Mouse (Mus musculus): ENCODE measurements at regions not wholly inside any gene's neighbourhood (a gene's known extent, or its start where the extent isn't known, plus 50 kb on each side); places are given as distances from the start of the nearest gene placed in this dataset.
A peak's percentile ranks its signal among the peaks of the same experiment; 100 is the strongest.

- no peaks in the 10 kb centered on the region for H3K9me3 ChIP-seq (ENCODE audit: low read depth, low read length)
- no peaks in the 10 kb centered on the region for H3K36me3 ChIP-seq (ENCODE audit: insufficient read depth)
- 58% methylated on average over 8 of the region's 8 CpGs for WGBS
- no peaks in the 10 kb centered on the region for H3K4me1 ChIP-seq (ENCODE audit: insufficient read depth)
- no peak overlapping the region for H3K27ac ChIP-seq (ENCODE audit: low read depth)
- no peak for ATAC-seq (ENCODE audit: insufficient read depth)
- no peak overlapping the region for H3K4me2 ChIP-seq
- H3K27me3 ChIP-seq (ENCODE audit: insufficient read depth, low read length), result no peaks in the 10 kb centered on the region
- H3K9ac ChIP-seq, result no peak overlapping the region
- no peak for DNase-seq
- H3K4me3 ChIP-seq (ENCODE audit: low read depth, low read length), result no peak overlapping the region
- no peak for TF ChIP-seq CTCF (IDR thresholded peaks at IDR 0.05; ENCODE audit: low read depth)
Observed at GRCm38 (mm10) chr1:193430231-193430630, 60.1 kb upstream of the Camk1g start.

DNA sequence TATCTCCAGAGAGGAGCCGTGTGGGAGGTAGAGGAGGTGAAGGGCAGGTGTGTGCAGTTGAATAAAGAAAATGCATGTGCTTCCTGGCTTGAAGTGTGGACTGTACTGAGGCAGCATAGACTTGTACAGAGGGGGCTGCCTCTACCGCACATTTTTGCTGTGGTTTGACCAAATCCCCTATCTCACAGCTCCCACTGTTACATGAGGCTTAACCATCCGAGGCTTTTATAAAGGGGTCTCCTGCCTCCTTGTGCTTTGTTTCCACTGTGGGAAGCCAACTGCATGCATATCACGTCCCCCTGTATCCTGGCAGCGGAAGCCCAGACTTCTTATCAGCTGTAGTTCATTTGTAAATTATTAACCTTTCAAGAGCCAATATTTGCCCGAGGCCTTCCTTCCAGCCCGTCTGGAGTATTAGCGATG, 53.6 kb upstream of the Camk1g start:
- WGBS, result 18% methylated on average over 8 of the region's 8 CpGs
- H3K4me2 ChIP-seq, result peak overlapping the region; percentile 29; the same call in 1 of the 2 replicates
- peak overlapping the region; percentile 90 for H3K27ac ChIP-seq (ENCODE audit: low read depth)
- H3K36me3 ChIP-seq (ENCODE audit: insufficient read depth), result no peaks in the 10 kb centered on the region
- DNase-seq (peak; percentile 63), ATAC-seq (ENCODE audit: insufficient read depth) (peak; percentile 62)
- no peak overlapping the region for H3K4me3 ChIP-seq (ENCODE audit: low read depth, low read length)
- peaks cover 25% of the 10 kb centered on the region for H3K4me1 ChIP-seq (ENCODE audit: insufficient read depth)
- no peaks in the 10 kb centered on the region for H3K9me3 ChIP-seq (ENCODE audit: low read depth, low read length)
- no peak for TF ChIP-seq CTCF (IDR thresholded peaks at IDR 0.05; ENCODE audit: low read depth)
- H3K9ac ChIP-seq, result no peak overlapping the region; the same call in 1 of the 2 replicates
- no peaks in the 10 kb centered on the region for H3K27me3 ChIP-seq (ENCODE audit: insufficient read depth, low read length)

DNA sequence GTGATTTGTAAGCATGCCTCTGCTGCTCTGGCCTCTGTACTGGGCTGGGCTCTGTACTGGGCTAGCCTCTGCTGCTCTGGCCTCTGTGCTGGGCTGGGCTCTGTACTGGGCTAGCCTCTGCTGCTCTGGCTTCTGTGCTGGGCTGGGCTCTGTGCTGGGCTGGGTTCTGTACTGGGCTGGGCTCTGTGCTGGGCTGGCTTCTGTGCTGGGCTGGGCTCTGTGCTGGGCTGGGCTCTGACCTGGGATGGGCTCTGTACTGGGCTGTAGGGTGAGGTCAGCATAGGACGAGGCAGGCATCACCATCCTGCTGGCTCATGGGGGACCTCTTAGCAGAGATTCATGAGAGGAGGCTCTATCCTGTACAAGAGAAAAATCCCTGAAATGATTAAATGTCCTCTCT, 52.8 kb upstream of the Camk1g start:
- H3K36me3 ChIP-seq (ENCODE audit: insufficient read depth), result no peaks in the 10 kb centered on the region
- peak; percentile 30; the same call in 1 of the 2 replicates for ATAC-seq (ENCODE audit: insufficient read depth)
- no peak overlapping the region for H3K9ac ChIP-seq
- peaks cover 31% of the 10 kb centered on the region for H3K4me1 ChIP-seq (ENCODE audit: insufficient read depth)
- no peaks in the 10 kb centered on the region for H3K27me3 ChIP-seq (ENCODE audit: insufficient read depth, low read length)
- DNase-seq, result no peak
- no peak for TF ChIP-seq CTCF (IDR thresholded peaks at IDR 0.05; ENCODE audit: low read depth)
- no peak overlapping the region for H3K4me3 ChIP-seq (ENCODE audit: low read depth, low read length)
- H3K4me2 ChIP-seq, result no peak overlapping the region
- H3K27ac ChIP-seq (ENCODE audit: low read depth), result peak overlapping the region; percentile 90
- H3K9me3 ChIP-seq (ENCODE audit: low read depth, low read length), result no peaks in the 10 kb centered on the region
- WGBS, result 46% methylated on average over 1 of the region's 1 CpGs

DNA sequence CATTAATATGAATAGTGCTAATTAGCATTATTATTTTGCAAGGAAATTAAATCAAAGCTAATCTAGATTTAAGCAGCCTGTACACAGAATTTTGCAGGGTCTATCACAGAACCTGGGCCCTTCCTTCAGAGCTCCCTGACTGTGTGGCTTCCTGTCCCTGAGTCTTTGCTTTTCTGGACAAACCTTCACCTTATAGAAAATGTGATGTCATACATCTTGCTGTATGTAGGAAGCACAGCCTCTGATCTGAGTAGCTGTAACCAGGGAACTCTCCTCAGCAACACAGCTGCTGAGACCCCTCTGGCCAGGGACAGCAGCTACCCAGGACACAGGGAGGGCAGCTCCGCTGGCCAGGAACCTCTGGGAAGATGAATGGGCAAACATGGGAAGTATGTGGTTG, 51.7 kb upstream of the Camk1g start:
- TF ChIP-seq CTCF (IDR thresholded peaks at IDR 0.05; ENCODE audit: low read depth), result no peak
- H3K4me2 ChIP-seq, result no peak overlapping the region
- no peak overlapping the region for H3K4me3 ChIP-seq (ENCODE audit: low read depth, low read length)
- ATAC-seq (ENCODE audit: insufficient read depth) (no peak), DNase-seq (no peak)
- H3K27ac ChIP-seq (ENCODE audit: low read depth), result no peak overlapping the region
- WGBS, result 93% methylated on average over 1 of the region's 1 CpGs
- no peaks in the 10 kb centered on the region for H3K9me3 ChIP-seq (ENCODE audit: low read depth, low read length)
- H3K27me3 ChIP-seq (ENCODE audit: insufficient read depth, low read length), result no peaks in the 10 kb centered on the region
- H3K9ac ChIP-seq, result no peak overlapping the region
- H3K4me1 ChIP-seq (ENCODE audit: insufficient read depth), result peaks cover 31% of the 10 kb centered on the region
- no peaks in the 10 kb centered on the region for H3K36me3 ChIP-seq (ENCODE audit: insufficient read depth)

- Histone ChIP-seq H3K4me3 (ENCODE audit: low read depth, low read length) (no peak overlapping the region), H3K4me2 (no peak overlapping the region), H3K9ac (no peak overlapping the region), H3K27me3 (ENCODE audit: insufficient read depth, low read length) (no peaks in the 10 kb centered on the region), H3K27ac (ENCODE audit: low read depth) (no peak overlapping the region), H3K36me3 (ENCODE audit: insufficient read depth) (no peaks in the 10 kb centered on the region), H3K4me1 (ENCODE audit: insufficient read depth) (peaks cover 31% of the 10 kb centered on the region), H3K9me3 (ENCODE audit: low read depth, low read length) (no peaks in the 10 kb centered on the region)
- no peak for TF ChIP-seq CTCF (IDR thresholded peaks at IDR 0.05; ENCODE audit: low read depth)
- DNase-seq (no peak), ATAC-seq (ENCODE audit: insufficient read depth) (no peak)
Observed at GRCm38 (mm10) chr1:193421414-193421813, 51.3 kb upstream of the Camk1g start.

MicroRNAs in the stretch of these regions (microRNA counts, 519-probe panel; counts per million panel counts)
- 4,456 counts per million, percentile 92 among the panel's probes with 10 or more counts for microRNA mmu-miR-205

Small RNAs in the stretch of these regions (microRNA-seq; reads per million reads assigned to microRNA genes)
- gene Mir205 (ENCODE audit: borderline number of aligned reads), result 2,703 reads per million, percentile 83 among the genes with 10 or more reads in this experiment

Measured in lung, embryonic 14.5 days (tissue).